Mouse (Mus musculus): ENCODE data around the gene Ppp1r36.

DNA sequence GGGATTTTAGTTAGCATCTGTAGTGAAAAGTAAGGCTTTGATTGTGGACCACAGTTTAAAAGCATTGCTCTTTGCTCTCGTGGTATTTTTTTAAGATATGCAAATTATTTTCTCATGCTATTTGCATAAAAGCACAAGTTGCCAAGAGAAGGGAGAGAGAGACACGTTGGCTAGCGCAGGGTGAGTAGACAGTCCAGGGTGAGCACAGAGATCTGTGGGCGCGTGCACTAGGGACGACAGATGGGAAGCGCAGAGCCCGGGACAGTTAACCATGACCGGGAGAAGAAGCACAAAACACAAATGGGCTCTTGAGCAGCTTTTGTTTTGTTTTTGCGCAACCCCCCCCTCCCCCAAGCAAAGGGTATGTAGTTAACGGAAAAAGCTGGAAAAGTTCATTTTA, 28.5 kb upstream of the Ppp1r36 start:
- no peak for TF ChIP-seq USF1 (IDR thresholded peaks at IDR 0.05; ENCODE audit: low read depth, low read length)
- no peak for TF ChIP-seq POLR2A (IDR thresholded peaks at IDR 0.05; ENCODE audit: low read depth, low read length)
- TF ChIP-seq BHLHE40 (IDR thresholded peaks at IDR 0.05; ENCODE audit: low read depth, low read length) = no peak
- no peak for TF ChIP-seq CTCF (conservative IDR thresholded peaks at IDR 0.05 in 1 of 2, IDR thresholded peaks at IDR 0.05 in 1 of 2; ENCODE audit: low read depth in 2 of 2, low read length in 2 of 2)
- no peak for TF ChIP-seq POLR2AphosphoS2 (IDR thresholded peaks at IDR 0.05; ENCODE audit: low read depth, low read length)
- no peak for TF ChIP-seq MAZ (IDR thresholded peaks at IDR 0.05; ENCODE audit: low read depth, low read length)
- no peak for TF ChIP-seq GABPA (IDR thresholded peaks at IDR 0.05; ENCODE audit: insufficient replicate concordance, low read depth, low read length)
- TF ChIP-seq KAT2A (IDR thresholded peaks at IDR 0.05; ENCODE audit: insufficient replicate concordance, low read length) = no peak

Measured in CH12.LX (cell line).